Mouse (Mus musculus): ENCODE measurements around the gene Cntn4. TPM values are rescaled to one million over a fixed set of nuclear protein-coding genes. Genes with fewer than 3 reads are reported as not detected.

The Cntn4 gene
- polyA plus RNA-seq, 1 experiment from 2014 or later, result 34.0 TPM

DNA sequence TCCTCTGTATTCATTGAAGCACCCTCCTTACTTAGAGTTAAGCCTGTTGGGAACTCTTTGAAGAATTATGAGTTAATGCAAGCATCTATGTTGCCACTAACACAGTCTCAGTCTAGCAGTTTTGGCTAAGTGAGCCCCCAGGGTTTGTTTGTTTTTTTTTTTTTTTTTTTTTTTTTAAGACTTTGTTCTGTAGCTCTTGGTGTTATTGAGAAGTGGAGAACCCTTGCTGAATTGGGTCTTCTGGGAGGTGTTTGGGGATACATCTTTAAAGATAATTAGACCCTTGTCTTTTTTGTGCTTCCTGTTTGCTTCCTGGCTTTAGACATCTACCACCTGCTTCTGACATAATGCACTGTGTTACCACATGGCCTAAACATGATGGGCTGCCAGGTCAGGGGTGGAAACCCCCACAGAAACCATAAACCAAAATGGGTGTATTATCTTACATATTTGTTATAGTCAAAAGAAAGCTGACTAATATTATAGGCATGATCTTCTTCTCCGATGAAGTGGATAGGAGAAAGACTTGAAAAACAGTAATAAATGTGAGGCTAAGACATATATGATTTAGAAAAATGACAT, 1062.9 kb downstream of the Cntn4 start:
- Histone ChIP-seq H3K4me2 (replicated peaks) (no peak overlapping the region), H3K36me3 (replicated peaks; ENCODE audit: control insufficient read depth, insufficient read depth) (no peaks in the 10 kb centered on the region), H3K4me3 (replicated peaks; ENCODE audit: low read length) (no peak overlapping the region), H3K27ac (no peak overlapping the region), H3K4me1 (replicated peaks; ENCODE audit: control insufficient read depth, insufficient read depth, low read length) (no peaks in the 10 kb centered on the region), H3K27me3 (ENCODE audit: control insufficient read depth, insufficient read depth, low read length) (no peaks in the 10 kb centered on the region), H3K9ac (no peak overlapping the region), H3K9me3 (ENCODE audit: control insufficient read depth, low read length) (no peaks in the 10 kb centered on the region)
- no peak for DNase-seq (ENCODE audit: low spot score)
- WGBS, result 98% methylated on average over 1 of the region's 1 CpGs
- no peak for ATAC-seq (ENCODE audit: low FRiP score)

GRCm38 (mm10) chr6:106743556-106744233, 1066.2 kb downstream of the Cntn4 start:
- no peak overlapping the region for H3K4me3 ChIP-seq (replicated peaks; ENCODE audit: low read length)
- no peak overlapping the region for H3K9ac ChIP-seq
- H3K4me1 ChIP-seq (replicated peaks; ENCODE audit: control insufficient read depth, insufficient read depth, low read length), result no peaks in the 10 kb centered on the region
- no peak overlapping the region for H3K4me2 ChIP-seq (replicated peaks)
- H3K36me3 ChIP-seq (replicated peaks; ENCODE audit: control insufficient read depth, insufficient read depth), result no peaks in the 10 kb centered on the region
- ATAC-seq (ENCODE audit: low FRiP score) (no peak), DNase-seq (ENCODE audit: low spot score) (no peak)
- H3K27ac ChIP-seq, result no peak overlapping the region
- H3K27me3 ChIP-seq (ENCODE audit: control insufficient read depth, insufficient read depth, low read length), result no peaks in the 10 kb centered on the region
- 74% methylated on average over 7 of the region's 7 CpGs for WGBS
- H3K9me3 ChIP-seq (ENCODE audit: control insufficient read depth, low read length), result no peaks in the 10 kb centered on the region

GRCm38 (mm10) chr6:106745673-106746394, 1068.4 kb downstream of the Cntn4 start:
- DNase-seq (ENCODE audit: low spot score) (no peak), ATAC-seq (ENCODE audit: low FRiP score) (no peak)
- no peak overlapping the region for H3K27ac ChIP-seq
- H3K4me2 ChIP-seq (replicated peaks), result no peak overlapping the region
- no peaks in the 10 kb centered on the region for H3K36me3 ChIP-seq (replicated peaks; ENCODE audit: control insufficient read depth, insufficient read depth)
- no peak overlapping the region for H3K9ac ChIP-seq
- no peak overlapping the region for H3K4me3 ChIP-seq (replicated peaks; ENCODE audit: low read length)
- H3K9me3 ChIP-seq (ENCODE audit: control insufficient read depth, low read length), result no peaks in the 10 kb centered on the region
- no peaks in the 10 kb centered on the region for H3K27me3 ChIP-seq (ENCODE audit: control insufficient read depth, insufficient read depth, low read length)
- WGBS, result 81% methylated on average over 7 of the region's 7 CpGs
- no peaks in the 10 kb centered on the region for H3K4me1 ChIP-seq (replicated peaks; ENCODE audit: control insufficient read depth, insufficient read depth, low read length)

DNA sequence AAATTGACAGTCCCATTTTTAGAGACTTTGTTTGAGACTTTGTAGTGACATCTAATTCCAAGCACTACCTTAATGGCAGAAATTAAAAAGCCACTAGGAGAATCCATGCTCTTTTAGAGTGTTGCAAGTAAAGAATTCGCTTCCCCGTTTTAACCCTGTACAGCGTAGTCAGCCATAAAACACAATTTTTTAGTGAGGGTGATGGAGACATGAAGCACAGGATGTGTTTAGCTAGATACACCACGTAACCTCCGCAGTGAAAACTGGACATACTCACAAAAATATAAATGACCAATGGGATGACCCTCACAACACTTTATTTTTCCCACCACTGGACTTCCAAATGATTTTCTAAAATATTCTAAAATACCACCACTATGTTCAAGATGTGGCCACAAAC, 1069.8 kb downstream of the Cntn4 start:
- no peak overlapping the region for H3K4me3 ChIP-seq (replicated peaks; ENCODE audit: low read length)
- no peak for DNase-seq (ENCODE audit: low spot score)
- ATAC-seq (ENCODE audit: low FRiP score), result no peak
- H3K4me2 ChIP-seq (replicated peaks), result no peak overlapping the region
- H3K36me3 ChIP-seq (replicated peaks; ENCODE audit: control insufficient read depth, insufficient read depth), result no peaks in the 10 kb centered on the region
- H3K9ac ChIP-seq, result no peak overlapping the region
- H3K27ac ChIP-seq, result no peak overlapping the region
- no peaks in the 10 kb centered on the region for H3K4me1 ChIP-seq (replicated peaks; ENCODE audit: control insufficient read depth, insufficient read depth, low read length)
- no peaks in the 10 kb centered on the region for H3K27me3 ChIP-seq (ENCODE audit: control insufficient read depth, insufficient read depth, low read length)
- no peaks in the 10 kb centered on the region for H3K9me3 ChIP-seq (ENCODE audit: control insufficient read depth, low read length)
- WGBS, result 93% methylated on average over 5 of the region's 5 CpGs

DNA sequence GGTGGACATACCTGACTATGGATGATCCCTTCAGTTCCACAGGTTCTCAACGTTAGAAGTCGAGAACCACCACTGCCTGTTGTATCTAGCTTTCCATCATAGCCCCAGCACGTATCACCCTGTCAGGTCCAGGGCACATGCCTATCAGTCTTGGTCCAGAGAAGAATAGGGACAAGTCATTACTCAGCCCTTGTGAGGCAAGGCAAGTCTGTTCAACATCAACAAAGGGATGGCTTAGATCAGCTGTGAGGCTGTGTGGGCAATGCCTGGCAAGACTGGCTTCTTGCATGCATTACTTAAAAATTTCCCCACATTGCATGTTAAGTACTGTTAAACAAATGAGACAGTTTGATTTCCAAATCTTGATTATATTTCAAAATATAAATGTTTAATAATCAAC, 1070.3 kb downstream of the Cntn4 start:
- H3K9me3 ChIP-seq (ENCODE audit: control insufficient read depth, low read length), result no peaks in the 10 kb centered on the region
- H3K36me3 ChIP-seq (replicated peaks; ENCODE audit: control insufficient read depth, insufficient read depth), result no peaks in the 10 kb centered on the region
- ATAC-seq (ENCODE audit: low FRiP score) (no peak), DNase-seq (ENCODE audit: low spot score) (no peak)
- H3K27me3 ChIP-seq (ENCODE audit: control insufficient read depth, insufficient read depth, low read length), result no peaks in the 10 kb centered on the region
- 81% methylated on average over 3 of the region's 3 CpGs for WGBS
- H3K4me1 ChIP-seq (replicated peaks; ENCODE audit: control insufficient read depth, insufficient read depth, low read length), result no peaks in the 10 kb centered on the region
- no peak overlapping the region for H3K9ac ChIP-seq
- no peak overlapping the region for H3K4me3 ChIP-seq (replicated peaks; ENCODE audit: low read length)
- no peak overlapping the region for H3K27ac ChIP-seq
- H3K4me2 ChIP-seq (replicated peaks), result no peak overlapping the region

Data from hindbrain, embryonic 14.5 days (tissue).